Mouse (Mus musculus) heart, adult 9 months (tissue): ENCODE results near the gene Ube2z.

Experiments used
- DNase-seq, 2 experiments: peaks; one replicate each; pipeline ENCODE4 v3.0.0; 2022; ENCODE audit warnings: low spot score in 2 of 2

The Ube2z gene

GRCm38 (mm10) chr11:96058309-96058708, 6.9 kb downstream of the Ube2z start:
- DNase-seq = no peak

GRCm38 (mm10) chr11:96050854-96051253, 14.3 kb downstream of the Ube2z start:
- DNase-seq = no peak

GRCm38 (mm10) chr11:96049939-96050338, 15.2 kb downstream of the Ube2z start:
- DNase-seq = no peak

- no peak for DNase-seq
These were observed 17.5 kb downstream of the Ube2z start for GRCm38 (mm10) chr11:96047469-96048373.

GRCm38 (mm10) chr11:96046793-96047192, 18.4 kb downstream of the Ube2z start:
- no peak for DNase-seq

- DNase-seq = no peak
These were observed 19.2 kb downstream of the Ube2z start for GRCm38 (mm10) chr11:96046028-96046427.

GRCm38 (mm10) chr11:96044803-96045567, 20.2 kb downstream of the Ube2z start:
- DNase-seq = no peak

- no peak for DNase-seq
These were observed 26.6 kb downstream of the Ube2z start for GRCm38 (mm10) chr11:96038560-96038959.

- DNase-seq = no peak
These were observed 27.7 kb downstream of the Ube2z start for GRCm38 (mm10) chr11:96037499-96037898.

GRCm38 (mm10) chr11:96035133-96035532, 30.1 kb downstream of the Ube2z start:
- no peak for DNase-seq

GRCm38 (mm10) chr11:96034596-96035052, 30.6 kb downstream of the Ube2z start, which contains the start of gene Snf8:
Gene Snf8 (plus strand): TSS chr11:96034885.
- peak; percentile 91 to 92 for DNase-seq

GRCm38 (mm10) chr11:96034116-96034515, 31.1 kb downstream of the Ube2z start:
- no peak for DNase-seq

GRCm38 (mm10) chr11:96033264-96033663, 31.9 kb downstream of the Ube2z start:
- DNase-seq = no peak

GRCm38 (mm10) chr11:96031701-96032100, 33.5 kb downstream of the Ube2z start:
- DNase-seq = no peak

- DNase-seq = no peak
These were observed 34.6 kb downstream of the Ube2z start for GRCm38 (mm10) chr11:96030571-96030970.

- no peak for DNase-seq
These were observed 37.1 kb downstream of the Ube2z start for GRCm38 (mm10) chr11:96028130-96028529.

- no peak for DNase-seq
These were observed 44.6 kb downstream of the Ube2z start for GRCm38 (mm10) chr11:96020622-96021021.

- no peak for DNase-seq
These were observed 47.2 kb downstream of the Ube2z start for GRCm38 (mm10) chr11:96017941-96018351.

- DNase-seq = no peak
These were observed 49.8 kb downstream of the Ube2z start for GRCm38 (mm10) chr11:96015421-96015820.

- DNase-seq = no peak
These were observed 53.2 kb downstream of the Ube2z start for GRCm38 (mm10) chr11:96011982-96012381.

- DNase-seq = no peak
These were observed 56.4 kb downstream of the Ube2z start for GRCm38 (mm10) chr11:96008827-96009226.

GRCm38 (mm10) chr11:96007516-96008235, 57.5 kb downstream of the Ube2z start:
- DNase-seq = no peak
